Mouse (Mus musculus) cortical plate, adult 2 months (tissue): Measurements from ENCODE around the gene Rabggtb. TPM values are rescaled to one million over a fixed set of nuclear protein-coding genes. Genes with fewer than 3 reads are reported as not detected.

ENCODE experiments used
- H3K27ac ChIP-seq: fragments of 200-500 bp; 2 replicates; pipeline ENCODE4 v1.5.1; 2012; ENCODE audit warnings: low read length, control low read depth, inconsistent platforms; ENCODE audit not compliant: insufficient read depth
- H3K4me1 ChIP-seq: fragments of 200-500 bp; 2 replicates; pipeline ENCODE4 v1.6.1; 2011; ENCODE audit warnings: low read length; ENCODE audit not compliant: control insufficient read depth, insufficient read depth
- H3K4me3 ChIP-seq: fragments of 200-500 bp; 2 replicates; pipeline ENCODE4 v1.5.1; 2011; ENCODE audit warnings: mild to moderate bottlenecking, low read length, control low read depth; ENCODE audit not compliant: insufficient read depth
- CTCF ChIP-seq: fragments of 200-500 bp; IDR thresholded peaks from 2 replicates; pipeline ENCODE4 v1.5.1; 2011; ENCODE audit warnings: mild to moderate bottlenecking, control low read depth, low read length; ENCODE audit not compliant: insufficient read depth; ENCODE audit errors: extremely low read depth
- POLR2A ChIP-seq: fragments of 200-500 bp; IDR thresholded peaks from 2 replicates; pipeline ENCODE4 v1.6.1; 2011; ENCODE audit warnings: mild to moderate bottlenecking, low read length, control low read depth; ENCODE audit not compliant: insufficient read depth; ENCODE audit errors: extremely low read depth
- polyA plus RNA-seq: library from polyadenylated mRNA; depleted of rRNA; stranded (reverse); fragments of >200 nt; gene quantifications from 2 replicates; pipeline ENCODE4 v1.2.3, GENCODE M21; 2012

Rabggtb gene
- polyA plus RNA-seq, 1 experiment = 64.9 TPM

GRCm38 (mm10) chr3:153944335-153944990 is 31.7 kb upstream of the Rabggtb start, which contains the start of gene Acadm:
Gene Acadm (minus strand): TSS chr3:153944632.
- Histone ChIP-seq H3K4me1 (no peaks in the 10 kb centered on the region; the same call in 1 of the 2 replicates), H3K4me3 (peak within 1 kb of the TSS; percentile 61), H3K27ac (peak within 1 kb of the TSS; percentile 64)
- TF ChIP-seq POLR2A (peak; percentile 81), CTCF (no peak)

GRCm38 (mm10) chr3:153943901-153944334 is 31.1 kb upstream of the Rabggtb start:
- Histone ChIP-seq H3K4me1 (no peaks in the 10 kb centered on the region; the same call in 1 of the 2 replicates), H3K27ac (no peak overlapping the region), H3K4me3 (peak overlapping the region; percentile 61)
- TF ChIP-seq POLR2A (no peak), CTCF (no peak)

GRCm38 (mm10) chr3:153943003-153943640 is 30.3 kb upstream of the Rabggtb start:
- H3K4me1 ChIP-seq = no peaks in the 10 kb centered on the region; the same call in 1 of the 2 replicates
- no peak for TF ChIP-seq POLR2A
- TF ChIP-seq CTCF = no peak
- no peak overlapping the region; the same call in 1 of the 2 replicates for H3K4me3 ChIP-seq
- H3K27ac ChIP-seq = no peak overlapping the region

GRCm38 (mm10) chr3:153941613-153942012 is 28.8 kb upstream of the Rabggtb start:
- no peak overlapping the region for H3K27ac ChIP-seq
- no peak overlapping the region for H3K4me3 ChIP-seq
- H3K4me1 ChIP-seq = peaks cover 2% of the 10 kb centered on the region; the same call in 1 of the 2 replicates
- TF ChIP-seq POLR2A = no peak
- TF ChIP-seq CTCF = no peak

GRCm38 (mm10) chr3:153940486-153940885 is 27.7 kb upstream of the Rabggtb start:
- H3K4me1 ChIP-seq = peaks cover 5% of the 10 kb centered on the region; the same call in 1 of the 2 replicates
- no peak overlapping the region for H3K4me3 ChIP-seq
- TF ChIP-seq CTCF (no peak), POLR2A (no peak)
- H3K27ac ChIP-seq = no peak overlapping the region

GRCm38 (mm10) chr3:153940021-153940420 is 27.2 kb upstream of the Rabggtb start:
- Histone ChIP-seq H3K27ac (no peak overlapping the region), H3K4me1 (peaks cover 5% of the 10 kb centered on the region; the same call in 1 of the 2 replicates), H3K4me3 (no peak overlapping the region)
- TF ChIP-seq CTCF (no peak), POLR2A (no peak)

- H3K4me3 ChIP-seq = no peak overlapping the region
- TF ChIP-seq POLR2A (no peak), CTCF (no peak)
- no peak overlapping the region for H3K27ac ChIP-seq
- H3K4me1 ChIP-seq = peaks cover 5% of the 10 kb centered on the region; the same call in 1 of the 2 replicates
Measured at GRCm38 (mm10) chr3:153937116-153937810, 24.5 kb upstream of the Rabggtb start.

- TF ChIP-seq CTCF (no peak), POLR2A (no peak)
- H3K4me3 ChIP-seq = no peak overlapping the region
- H3K4me1 ChIP-seq = peaks cover 5% of the 10 kb centered on the region; the same call in 1 of the 2 replicates
- no peak overlapping the region for H3K27ac ChIP-seq
Measured at GRCm38 (mm10) chr3:153935878-153936277, 23.1 kb upstream of the Rabggtb start.

GRCm38 (mm10) chr3:153932461-153932860 is 19.7 kb upstream of the Rabggtb start:
- Histone ChIP-seq H3K4me1 (peaks cover 5% of the 10 kb centered on the region; the same call in 1 of the 2 replicates), H3K27ac (no peak overlapping the region), H3K4me3 (no peak overlapping the region)
- TF ChIP-seq POLR2A = no peak
- TF ChIP-seq CTCF = no peak

- no peaks in the 10 kb centered on the region for H3K4me1 ChIP-seq
- no peak overlapping the region for H3K4me3 ChIP-seq
- no peak for TF ChIP-seq CTCF
- no peak for TF ChIP-seq POLR2A
- no peak overlapping the region for H3K27ac ChIP-seq
Measured at GRCm38 (mm10) chr3:153929526-153929925, 16.7 kb upstream of the Rabggtb start.
